Mouse (Mus musculus) CD8-positive naive resting alpha-beta T cell, adult 57 days (primary cell): ENCODE results near the gene Clic6. TPM values are rescaled to one million over a fixed set of nuclear protein-coding genes. Genes with fewer than 3 reads are reported as not detected.

Experiments
- total RNA-seq: library from RNA; stranded (reverse); gene quantifications from one replicate; pipeline ENCODE4 v1.2.4, GENCODE M21; 2023

Clic6 gene
- total RNA-seq = not detected

GRCm38 (mm10) chr16:92485436-92485835 lies at the start of gene Clic6:
Clic6 (plus strand) TSS chr16:92485736.

GRCm38 (mm10) chr16:92470706-92471105 lies 14.8 kb upstream of the Clic6 start, which contains the start of gene Rcan1:
Rcan1 (minus strand) TSS chr16:92470867.

Other genes starting within 250 kb of the Clic6 start
- gene Kcne2, start 193.3 kb upstream of the Clic6 start, total RNA-seq = not detected
- 23.7 TPM for gene Smim11, start 184.4 kb upstream of the Clic6 start, total RNA-seq
- not detected for gene Fam243, start 164.3 kb upstream of the Clic6 start, total RNA-seq
- not detected for gene Kcne1, start 126.3 kb upstream of the Clic6 start, total RNA-seq
- gene Rcan1, start 14.9 kb upstream of the Clic6 start, total RNA-seq = 7.1 TPM